Mouse (Mus musculus) C2C12 (cell line): ENCODE data around the gene Uncx. TPM values are rescaled to one million over a fixed set of nuclear protein-coding genes. Genes with fewer than 3 reads are reported as not detected.

ENCODE experiments used
- H3K27me3 ChIP-seq: one replicate; pipeline ENCODE4 v1.6.1; 2011; ENCODE audit not compliant: control insufficient read depth, insufficient read depth, insufficient read length
- H3K36me3 ChIP-seq: one replicate; pipeline ENCODE4 v1.6.1; 2011; ENCODE audit not compliant: control insufficient read depth, insufficient read depth
- H3K4me3 ChIP-seq: one replicate; pipeline ENCODE4 v1.5.1; 2011; ENCODE audit warnings: mild to moderate bottlenecking, control low read depth; ENCODE audit not compliant: poor library complexity, insufficient read depth, severe bottlenecking
- H3K79me2 ChIP-seq: one replicate; pipeline ENCODE4 v1.6.1; 2011; ENCODE audit not compliant: control insufficient read depth, insufficient read depth
- H3K79me3 ChIP-seq: one replicate; pipeline ENCODE4 v1.6.1; 2011; ENCODE audit warnings: low read depth, control low read depth
- H3ac ChIP-seq: one replicate; pipeline ENCODE3; 2011; ENCODE audit warnings: low read depth; ENCODE audit not compliant: control insufficient read depth, insufficient read length
- CEBPB ChIP-seq: IDR thresholded peaks from one replicate; pipeline ENCODE4 v1.6.1; 2011; ENCODE audit warnings: low read depth, mild to moderate bottlenecking, control low read depth, moderate library complexity
- CTCF ChIP-seq: IDR thresholded peaks from one replicate; pipeline ENCODE4 v1.5.1; 2011; ENCODE audit not compliant: control insufficient read depth, insufficient read depth, insufficient read length
- FOSL1 ChIP-seq: IDR thresholded peaks from one replicate; pipeline ENCODE4 v1.8.0; 2011; ENCODE audit warnings: mild to moderate bottlenecking, low read length; ENCODE audit not compliant: poor library complexity, insufficient read depth, severe bottlenecking
- MAX ChIP-seq: IDR thresholded peaks from one replicate; pipeline ENCODE4 v1.6.1; 2011; ENCODE audit warnings: mild to moderate bottlenecking, control low read depth
- MYOD1 ChIP-seq: IDR thresholded peaks from one replicate; pipeline ENCODE4 v1.6.1; 2011; ENCODE audit warnings: low read depth; ENCODE audit not compliant: control insufficient read depth, insufficient read length
- MYOG ChIP-seq: IDR thresholded peaks from one replicate; pipeline ENCODE4 v1.6.1; 2011; ENCODE audit not compliant: control insufficient read depth, insufficient read length; ENCODE audit errors: extremely low read depth
- USF1 ChIP-seq: IDR thresholded peaks from one replicate; pipeline ENCODE4 v1.6.1; 2011; ENCODE audit warnings: low read depth, mild to moderate bottlenecking, control low read depth, moderate library complexity
- polyA plus RNA-seq: library from polyadenylated mRNA; unstranded; fragments of >200 nt; fragmentation: generic; extraction: Trizol; gene quantifications from one replicate; pipeline ENCODE4 v1.2.1, GENCODE M21; 2012; ENCODE audit warnings: missing spikeins

The Uncx gene
- polyA plus RNA-seq, 1 experiment: not detected

DNA sequence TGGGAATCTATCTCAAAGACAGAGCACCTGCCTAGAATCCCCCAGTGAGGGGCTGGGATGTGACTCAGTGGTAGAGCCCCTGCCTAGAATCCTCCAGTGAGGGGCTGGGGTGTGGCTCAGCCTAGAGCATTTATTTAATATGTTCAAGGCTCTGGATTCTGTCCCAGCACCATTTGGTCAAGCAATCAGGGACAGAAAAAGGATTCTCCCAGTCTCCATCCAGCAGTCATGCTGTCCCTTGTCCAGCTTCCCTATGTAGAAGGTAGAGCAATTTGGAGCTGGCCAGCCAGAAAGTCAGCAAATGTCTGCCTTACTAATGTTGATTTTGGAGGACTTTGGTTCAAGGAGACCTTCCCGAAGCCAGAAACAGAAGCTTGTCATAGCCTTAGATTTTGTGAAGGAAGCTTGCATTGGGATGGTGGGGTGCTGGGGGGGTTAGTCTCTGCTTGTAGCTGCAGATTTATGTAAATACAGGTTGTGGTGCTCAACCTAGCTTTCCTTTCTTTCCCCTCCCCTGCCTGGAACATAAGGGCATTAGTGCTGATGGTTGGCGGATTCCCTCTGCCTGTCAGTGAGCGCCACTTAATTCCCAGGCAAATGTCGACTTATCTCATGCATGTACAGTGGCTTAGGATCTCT, 18.2 kb downstream of the Uncx start:
- no peak for TF ChIP-seq MYOG
- no peak for TF ChIP-seq MAX
- TF ChIP-seq USF1: no peak
- no peak for TF ChIP-seq CTCF
- no peak for TF ChIP-seq CEBPB
- no peak for TF ChIP-seq FOSL1
- no peak for TF ChIP-seq MYOD1
- no peak overlapping the region for H3ac ChIP-seq
- H3K4me3 ChIP-seq: no peak overlapping the region

DNA sequence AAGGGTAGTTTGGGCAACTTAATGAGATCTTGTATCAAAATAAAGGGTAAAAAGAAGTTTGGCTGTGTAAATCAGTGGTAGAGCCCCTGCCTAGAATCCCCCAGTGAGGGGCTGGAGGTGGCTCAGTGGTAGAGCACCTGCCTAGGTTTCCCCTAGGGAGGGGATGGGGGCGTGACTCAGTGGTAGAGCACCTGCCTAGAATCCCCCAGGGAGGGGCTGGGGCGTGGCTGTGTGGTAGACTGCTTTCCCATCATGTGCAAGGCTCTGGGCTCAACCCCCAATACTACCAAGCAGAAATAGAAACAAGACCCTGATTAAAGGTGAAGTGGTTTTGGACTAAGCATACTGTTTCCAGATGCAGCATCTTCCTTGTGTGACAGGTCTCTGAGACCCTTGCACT, 21.4 kb downstream of the Uncx start:
- H3K4me3 ChIP-seq: no peak overlapping the region
- H3K36me3 ChIP-seq: no peaks in the 10 kb centered on the region
- H3K79me3 ChIP-seq: no peaks in the 10 kb centered on the region
- peaks cover 49% of the 10 kb centered on the region for H3K27me3 ChIP-seq
- no peaks in the 10 kb centered on the region for H3K79me2 ChIP-seq
- TF ChIP-seq MYOG (no peak), MYOD1 (no peak), CTCF (no peak), FOSL1 (no peak), MAX (no peak)
- no peak overlapping the region for H3ac ChIP-seq

More for the DNA sequence above, 18.2 kb downstream of the Uncx start:
- Histone ChIP-seq H3K36me3 (no peaks in the 10 kb centered on the region), H3K79me2 (no peaks in the 10 kb centered on the region), H3K27me3 (peaks cover 44% of the 10 kb centered on the region), H3K79me3 (no peaks in the 10 kb centered on the region)

DNA sequence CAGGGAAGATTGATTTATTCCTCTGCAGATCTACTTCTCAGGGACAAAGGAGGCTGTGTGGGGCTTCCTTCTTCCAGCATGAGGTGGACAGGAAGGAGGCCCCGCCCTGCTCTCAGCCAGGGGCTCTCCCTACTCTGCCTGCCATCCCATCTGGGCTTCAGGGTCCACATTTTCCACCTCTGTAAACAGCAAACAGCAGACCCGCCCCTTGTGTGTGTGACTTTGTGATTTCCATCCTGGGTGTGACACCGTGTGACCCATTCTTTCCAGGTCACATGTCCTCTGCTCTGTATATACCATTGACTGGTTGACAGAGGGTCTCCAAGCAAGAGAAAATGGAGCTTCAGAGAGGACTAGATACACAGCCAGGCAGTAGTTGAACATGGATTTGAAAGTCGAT, 22.2 kb downstream of the Uncx start:
- H3ac ChIP-seq: no peak overlapping the region
- no peaks in the 10 kb centered on the region for H3K79me2 ChIP-seq
- TF ChIP-seq MYOD1 (no peak), FOSL1 (no peak), CTCF (no peak), USF1 (no peak), MYOG (no peak), MAX (no peak), CEBPB (no peak)
- no peak overlapping the region for H3K4me3 ChIP-seq
- no peaks in the 10 kb centered on the region for H3K36me3 ChIP-seq
- H3K79me3 ChIP-seq: no peaks in the 10 kb centered on the region
- H3K27me3 ChIP-seq: peaks cover 51% of the 10 kb centered on the region

DNA sequence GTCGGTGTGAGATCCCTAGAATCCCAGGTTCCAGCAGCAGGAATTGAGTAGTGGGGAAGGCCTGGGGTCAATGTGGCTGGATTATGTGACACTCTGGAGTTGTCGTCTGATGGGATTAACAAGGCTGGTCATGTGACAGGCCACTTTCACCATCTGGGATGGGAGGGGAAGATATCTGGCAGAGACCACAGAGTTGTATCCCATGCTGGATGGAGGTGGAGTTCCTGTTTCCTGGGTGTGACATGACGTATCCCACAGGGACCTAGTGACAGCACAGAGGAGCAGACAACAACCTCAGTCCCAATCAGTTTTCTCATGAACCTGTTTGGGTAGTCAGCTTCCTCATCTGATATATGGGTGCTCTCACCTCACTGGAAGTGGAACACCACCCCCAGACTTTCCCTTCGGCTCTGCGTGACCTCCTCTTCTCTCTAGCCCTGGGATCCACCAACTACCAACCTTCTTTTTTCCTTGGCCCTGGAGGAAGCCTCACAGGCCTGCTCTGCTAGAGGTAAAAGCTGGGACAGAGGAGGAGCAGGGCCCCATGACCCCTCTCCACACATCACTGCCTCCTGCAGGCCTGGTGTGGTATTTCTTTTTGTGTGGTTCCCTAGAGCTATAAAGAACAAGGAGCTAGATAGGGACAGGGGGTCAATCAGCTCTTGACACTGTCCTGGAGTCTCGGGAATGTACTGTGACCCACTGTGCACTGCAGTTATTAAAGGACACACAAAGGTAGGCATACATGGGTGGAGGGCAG, 23.5 kb downstream of the Uncx start:
- H3K27me3 ChIP-seq: peaks cover 51% of the 10 kb centered on the region
- no peaks in the 10 kb centered on the region for H3K36me3 ChIP-seq
- H3ac ChIP-seq: no peak overlapping the region
- no peaks in the 10 kb centered on the region for H3K79me3 ChIP-seq
- TF ChIP-seq MYOG (no peak), USF1 (no peak), CEBPB (no peak), CTCF (no peak)
- no peak overlapping the region for H3K4me3 ChIP-seq
- no peaks in the 10 kb centered on the region for H3K79me2 ChIP-seq

DNA sequence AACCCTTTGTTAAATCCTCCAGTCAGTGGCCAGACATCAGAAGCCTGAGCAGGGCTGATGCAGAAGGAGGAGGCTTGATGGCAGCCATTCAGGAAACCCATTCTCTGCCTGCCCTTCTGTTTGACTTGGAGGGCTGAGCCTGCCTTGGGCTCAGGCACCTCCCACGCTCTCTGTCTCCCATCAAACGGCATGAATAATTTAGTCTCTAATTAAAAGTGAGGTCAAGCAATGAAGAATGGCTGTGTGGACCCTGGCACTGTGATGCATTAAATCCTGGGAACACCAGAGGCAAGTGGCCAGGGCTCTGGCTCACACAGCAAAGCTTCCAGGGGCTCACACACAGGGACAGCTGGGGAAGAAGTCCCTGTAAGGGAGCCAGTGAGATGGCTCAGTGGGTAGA, 24.8 kb downstream of the Uncx start:
- no peak overlapping the region for H3ac ChIP-seq
- H3K79me3 ChIP-seq: no peaks in the 10 kb centered on the region
- no peaks in the 10 kb centered on the region for H3K36me3 ChIP-seq
- no peak overlapping the region for H3K4me3 ChIP-seq
- peaks cover 47% of the 10 kb centered on the region for H3K27me3 ChIP-seq
- TF ChIP-seq CEBPB (no peak), CTCF (no peak), FOSL1 (no peak), USF1 (no peak), MYOG (no peak), MAX (no peak), MYOD1 (no peak)
- H3K79me2 ChIP-seq: no peaks in the 10 kb centered on the region

DNA sequence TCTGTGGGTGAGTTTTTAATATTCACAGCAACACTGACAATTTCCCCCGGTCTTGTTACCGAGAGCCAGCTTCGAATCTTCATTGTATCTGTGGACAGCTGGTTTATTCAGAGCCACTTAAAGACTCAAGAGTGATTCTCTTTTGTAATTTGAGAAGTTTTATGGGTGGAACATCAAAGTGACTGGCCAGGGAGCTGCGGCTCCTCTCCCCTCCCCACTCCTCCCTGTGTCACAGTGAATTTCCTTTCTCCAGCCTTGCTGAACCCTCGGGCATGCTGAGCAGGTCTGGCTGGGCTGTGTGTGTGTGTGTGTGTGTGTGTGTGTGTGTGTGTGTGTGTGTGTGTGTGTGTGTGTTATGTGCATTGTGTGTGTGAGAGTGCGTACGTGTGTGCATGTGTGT, 29.2 kb downstream of the Uncx start:
- H3K79me3 ChIP-seq: no peaks in the 10 kb centered on the region
- no peak overlapping the region for H3ac ChIP-seq
- no peaks in the 10 kb centered on the region for H3K36me3 ChIP-seq
- no peak overlapping the region for H3K4me3 ChIP-seq
- no peaks in the 10 kb centered on the region for H3K79me2 ChIP-seq
- TF ChIP-seq CTCF: no peak
- TF ChIP-seq MAX: no peak
- TF ChIP-seq CEBPB: no peak
- no peak for TF ChIP-seq FOSL1
- TF ChIP-seq MYOG: no peak
- no peak for TF ChIP-seq MYOD1
- TF ChIP-seq USF1: no peak
- H3K27me3 ChIP-seq: peaks cover 16% of the 10 kb centered on the region
